Comparison of ENCODE assay signal across 28 mouse cellular contexts in genomic region chr2:24456841-24457240, GRCm38 (mm10). TPM values are rescaled to one million over a fixed set of nuclear protein-coding genes. Genes with fewer than 3 reads are reported as not detected.
DNase-seq lines count a peak whose midpoint lies in the region; ATAC-seq and TF ChIP-seq lines count a peak whose summit lies in the region.
"Had no signal": no experiment of that assay in that cellular context is flagged by ENCODE, and none has a peak within 500 bp of the region (broad histone marks: within the 10 kb centered on the region; RNA-seq: fewer than 3 reads in every experiment).

No protein-coding gene starts in this region.

- in situ Hi-C loops in CH12.LX (cut with MboI; ENCODE audit: low pct_ligation_motif_present, low pct_unique_long_range_greater_than_20kb, low sequenced_read_pairs), result no loop called here

- no peaks in the 10 kb centered on the region for H3K27me3 ChIP-seq in kidney, embryonic 15.5 days
- peaks cover 5% of the 10 kb centered on the region for H3K27me3 ChIP-seq in CH12.LX (replicated peaks)
- H3K27me3 ChIP-seq: embryonic facial prominence, embryonic 13.5 days; Patski had no signal

- no peak overlapping the region for H3K4me3 ChIP-seq in kidney, embryonic 15.5 days (replicated peaks)
- H3K4me3 ChIP-seq in CH12.LX (replicated peaks in 1 of 3; ENCODE audit: low read depth in 2 of 3, low read length in 2 of 3, poor library complexity in 1 of 3), result no peak overlapping the region
- H3K4me3 ChIP-seq: embryonic facial prominence, embryonic 13.5 days; forebrain, embryonic 12.5 days; heart, embryonic 13.5 days had no signal

- no peak for TF ChIP-seq CTCF in CH12.LX (conservative IDR thresholded peaks at IDR 0.05 in 1 of 2, IDR thresholded peaks at IDR 0.05 in 1 of 2; ENCODE audit: low read depth in 2 of 2, low read length in 2 of 2)

- H3K27ac ChIP-seq in kidney, embryonic 15.5 days, result peak overlapping the region; percentile 34; the same call in 1 of the 2 replicates
- H3K27ac ChIP-seq in CH12.LX (ENCODE audit: insufficient read depth, low read depth), result no peak overlapping the region
- H3K27ac ChIP-seq: embryonic facial prominence, embryonic 13.5 days; forebrain, embryonic 12.5 days; heart, embryonic 13.5 days had no signal

- no peak for DNase-seq in kidney, postnatal 14 days
- DNase-seq in 3T3-L1 (ENCODE audit: low read depth, low spot score) (peak; percentile 55), CH12.LX (ENCODE audit: extremely low read depth) (peak; percentile 8)
- no peak for DNase-seq in ovary, postnatal 36 days (ENCODE audit: low spot score)
- DNase-seq in thymus, adult 18-20 months, result no peak
- DNase-seq: adrenal gland, postnatal 14 days; B cell, adult 2 months; cerebellum, adult 11-12 months; cerebellum, adult 9-10 months; cerebellum, postnatal 25 days; gastrocnemius, postnatal 10 days; heart, postnatal 36 days had no signal

- H3K4me2 ChIP-seq in kidney, embryonic 15.5 days, result no peak overlapping the region
- no peak overlapping the region for H3K4me2 ChIP-seq in CH12.LX (ENCODE audit: insufficient read depth, low read depth, poor library complexity, severe bottlenecking)
- H3K4me2 ChIP-seq: embryonic facial prominence, embryonic 13.5 days; forebrain, embryonic 12.5 days; heart, embryonic 13.5 days had no signal

- no peak for TF ChIP-seq EP300 in CH12.LX (IDR thresholded peaks at IDR 0.05; ENCODE audit: low read length)

- dilution Hi-C loops in CH12.LX (cut with MboI; ENCODE audit: extremely low pct_ligation_motif_present, extremely low pct_unique_long_range_greater_than_20kb, low sequenced_read_pairs), result no loop called here

- H3K4me1 ChIP-seq in kidney, embryonic 15.5 days, result peaks cover 72% of the 10 kb centered on the region
- H3K4me1 ChIP-seq in CH12.LX (ENCODE audit: control insufficient read depth in 1 of 2, insufficient read depth in 2 of 2), result peaks cover 0 to 18% of the 10 kb centered on the region in 2 experiments; a peak in 2 of 4 replicates
- H3K4me1 ChIP-seq: embryonic facial prominence, embryonic 13.5 days; heart, embryonic 13.5 days had no signal

- TF ChIP-seq POLR2A in CH12.LX (IDR thresholded peaks at IDR 0.05; ENCODE audit: low read depth, low read length), result no peak

- H3K9ac ChIP-seq in kidney, embryonic 15.5 days, result no peak overlapping the region
- no peak overlapping the region for H3K9ac ChIP-seq in CH12.LX (ENCODE audit: insufficient read depth, low read depth)
- H3K9ac ChIP-seq: embryonic facial prominence, embryonic 13.5 days; forebrain, embryonic 12.5 days; heart, embryonic 13.5 days had no signal

- no peaks in the 10 kb centered on the region for H3K9me3 ChIP-seq in kidney, embryonic 15.5 days (replicated peaks)
- no peaks in the 10 kb centered on the region for H3K9me3 ChIP-seq in CH12.LX (replicated peaks; ENCODE audit: low read length)
- H3K9me3 ChIP-seq: embryonic facial prominence, embryonic 13.5 days; forebrain, embryonic 12.5 days; heart, embryonic 13.5 days had no signal

- no peak for ATAC-seq in kidney, embryonic 15.5 days (replicated peaks; ENCODE audit: low FRiP score)
- peak; percentile 92 for ATAC-seq in megakaryocyte, adult 5-6 weeks (ENCODE audit: poor library complexity, severe bottlenecking)
- ATAC-seq: activated CD4-positive, CD25-positive, alpha-beta regulatory T cell, adult 4 months; CD4-positive, CD25-positive, alpha-beta regulatory T cell, adult 4 months; forebrain, embryonic 16.5 days; hindbrain, embryonic 16.5 days; Patski had no signal

- H3K36me3 ChIP-seq in kidney, embryonic 15.5 days, result peaks cover 27% of the 10 kb centered on the region
- H3K36me3 ChIP-seq in CH12.LX (replicated peaks in 1 of 2; ENCODE audit: control insufficient read depth in 1 of 2, insufficient read depth in 1 of 2, low read length in 1 of 2), result no peaks in the 10 kb centered on the region
- H3K36me3 ChIP-seq: embryonic facial prominence, embryonic 13.5 days; forebrain, embryonic 12.5 days; heart, embryonic 13.5 days had no signal

- H3K79me2 ChIP-seq in CH12.LX (replicated peaks; ENCODE audit: control insufficient read depth, extremely low read depth, insufficient read depth, poor library complexity, severe bottlenecking), result no peaks in the 10 kb centered on the region

- WGBS in kidney, embryonic 15.5 days, result 84% methylated on average over 4 of the region's 4 CpGs

- no peak for TF ChIP-seq RAD21 in CH12.LX (IDR thresholded peaks at IDR 0.05; ENCODE audit: low read depth, low read length)

TF ChIP-seq in CH12.LX, 34 proteins besides CTCF, POLR2A, EP300 and RAD21:
- TF ChIP-seq ZKSCAN1 (IDR thresholded peaks at IDR 0.05; ENCODE audit: borderline replicate concordance, low read depth, low read length) (no peak), RCOR1 (conservative IDR thresholded peaks at IDR 0.05; ENCODE audit: low read depth, low read length) (no peak), JUND (conservative IDR thresholded peaks at IDR 0.05; ENCODE audit: low read depth, low read length) (no peak), USF1 (IDR thresholded peaks at IDR 0.05; ENCODE audit: low read depth, low read length) (no peak), NELFE (IDR thresholded peaks at IDR 0.05; ENCODE audit: low read depth, low read length) (no peak), GABPA (IDR thresholded peaks at IDR 0.05; ENCODE audit: insufficient replicate concordance, low read depth, low read length) (no peak), UBTF (IDR thresholded peaks at IDR 0.05; ENCODE audit: low read depth, low read length) (no peak)

RNA-seq across cellular contexts. Expression of gene Pax8, which starts 18.6 kb away (rescaled TPM):
- polyA plus RNA-seq in kidney, embryonic 15.5 days (2015; fragmentation: Nextera tagmentation; extraction: Ambion mirVana), result 127 and 129 TPM in 2 replicates
- total RNA-seq in CH12.LX (2012; rRNA removed) (0.17 and 0.21 TPM in 2 replicates), CH12.LX (2014; rRNA removed) (not detected in 2 replicates)
- polyA plus RNA-seq in CH12.LX (2012; ENCODE audit: insufficient read length, low read depth), result 0.29 and 0.60 TPM in 2 replicates
- total RNA-seq in megakaryocyte, adult 5-6 weeks (2015), result 0.52 and 2.4 TPM in 2 replicates
- 0.24 and 0.48 TPM in 2 replicates for total RNA-seq in megakaryocyte, adult 5-6 weeks (2017)
- total RNA-seq: adrenal gland, adult 18-20 months; adrenal gland, postnatal 14 days; gastrocnemius, postnatal 10 days; gastrocnemius, postnatal 4 days; heart, adult 8-10 months; heart, postnatal 36 days; MEL had no signal
- polyA plus RNA-seq: activated CD4-positive, CD25-positive, alpha-beta regulatory T cell, adult 4 months; CD4-positive, CD25-positive, alpha-beta regulatory T cell, adult 4 months; frontal cortex, adult 2 months; heart, postnatal 0 days had no signal

Comparison
In these comparisons a context has a peak if more than half of its experiments do, and no peak if none do; other contexts are left out.
1. DNase-seq: peak in 3T3-L1 (single experiment) and CH12.LX (single experiment); none in kidney, postnatal 14 days (single experiment), ovary, postnatal 36 days (single experiment) and thymus, adult 18-20 months (0 of 2).